Mouse (Mus musculus): Measurements from ENCODE around the gene Olfr1489.
"Not testable (repeated sequence)": the region's sequence is repeated elsewhere in the genome, so short reads cannot be mapped to it uniquely, and the experiment has no call there.

Gene Olfr1489

GRCm38 (mm10) chr19:13631321-13631720, at the start of gene Olfr1489:
TSS of gene Olfr1489 (plus strand) at chr19:13631621.
- no peak for DNase-seq (ENCODE audit: low spot score in 2 of 2)

- no peak for DNase-seq (ENCODE audit: low spot score in 2 of 2)
These were observed 48.2 kb upstream of the Olfr1489 start, which contains the start of gene Olfr1484 for GRCm38 (mm10) chr19:13583211-13583610. TSS of gene Olfr1484 (plus strand) at chr19:13583511.

GRCm38 (mm10) chr19:13617075-13617474, 14.3 kb upstream of the Olfr1489 start, which contains the start of gene Olfr1487:
TSS of gene Olfr1487 (plus strand) at chr19:13617375.
- DNase-seq (ENCODE audit: low spot score in 2 of 2), result not testable (repeated sequence)

- DNase-seq (ENCODE audit: low spot score in 2 of 2), result no peak
These were observed 19.4 kb downstream of the Olfr1489 start, which contains the start of gene Olfr1490 for GRCm38 (mm10) chr19:13650791-13651190. TSS of gene Olfr1490 (plus strand) at chr19:13651091.
